Comparison of ENCODE assay signal across 9 mouse cellular contexts in the genomic region with DNA sequence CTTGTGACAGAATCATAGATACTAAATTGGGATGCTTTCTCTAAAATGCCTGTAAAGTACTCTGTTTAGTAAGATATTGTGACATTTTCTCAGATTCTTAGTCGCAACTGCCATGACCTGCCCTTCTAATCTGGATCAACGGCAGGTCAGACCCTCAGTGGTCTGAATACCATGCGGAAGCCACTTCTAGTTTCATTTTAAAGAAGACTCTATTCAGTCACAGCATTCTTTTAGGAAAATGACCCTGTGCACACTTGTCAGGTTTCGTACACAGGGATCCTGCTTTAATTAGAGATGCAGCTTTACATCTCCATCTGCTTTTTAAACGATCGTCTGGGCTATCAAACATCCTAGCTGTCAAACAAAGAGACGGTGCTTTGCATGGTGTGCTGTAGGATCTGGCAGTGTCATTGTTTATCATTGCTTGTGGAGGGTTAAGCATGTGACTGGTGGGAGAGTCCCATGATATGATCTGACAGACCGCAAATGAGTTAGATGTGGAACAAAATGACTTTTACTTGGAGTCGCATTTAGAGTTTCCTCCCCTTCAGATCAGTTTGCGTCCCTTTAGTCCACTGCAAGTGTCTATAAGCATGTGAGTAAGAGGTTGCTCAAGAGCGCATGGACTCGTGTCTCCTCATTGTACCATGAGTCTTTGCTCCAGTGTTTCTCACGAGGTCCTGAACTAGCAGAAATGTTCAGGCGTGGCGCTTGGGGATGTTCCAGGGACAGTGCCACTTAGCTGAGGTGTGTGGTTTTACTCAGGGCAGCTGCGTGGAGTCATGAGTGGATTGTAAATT. TPM values are rescaled to one million over a fixed set of nuclear protein-coding genes. Genes with fewer than 3 reads are reported as not detected.
A peak's percentile ranks its signal among the peaks of the same experiment; 100 is the strongest.
DNase-seq lines count a peak whose midpoint lies in the region; ATAC-seq and TF ChIP-seq lines count a peak whose summit lies in the region.
"Had no signal": no experiment of that assay in that cellular context is flagged by ENCODE, and none has a peak within 500 bp of the region (broad histone marks: within the 10 kb centered on the region; RNA-seq: fewer than 3 reads in every experiment).

No protein-coding gene starts in this region.

- no peak overlapping the region for H3K4me3 ChIP-seq in hindbrain, postnatal 0 days (ENCODE audit: low read length)

- H3K27me3 ChIP-seq in hindbrain, postnatal 0 days (ENCODE audit: insufficient read depth, low read length): no peaks in the 10 kb centered on the region

- peaks cover 22% of the 10 kb centered on the region for H3K4me1 ChIP-seq in hindbrain, postnatal 0 days (ENCODE audit: insufficient read depth, low read length)

- DNase-seq in spleen, adult 12 weeks (ENCODE audit: low spot score): peak; percentile 21
- no peak for DNase-seq in spleen, postnatal 10 days (ENCODE audit: low spot score in 2 of 2)
- DNase-seq in cerebellum, adult 8-10 months: peak; percentile 46
- no peak for DNase-seq in hindbrain, postnatal 0 days (ENCODE audit: low spot score)
- DNase-seq in monocyte, adult 2 months (ENCODE audit: low read depth in 1 of 2, low spot score in 2 of 2): peak; percentile 34 to 49
- no peak for DNase-seq in gastrocnemius, postnatal 25 days
- DNase-seq in layer of hippocampus, adult 18-20 months (ENCODE audit: low spot score in 2 of 2): no peak
- DNase-seq in adrenal gland, postnatal 36 days: no peak
- DNase-seq: kidney, postnatal 36 days had no signal

- no peak overlapping the region for H3K9ac ChIP-seq in hindbrain, postnatal 0 days (replicated peaks; ENCODE audit: low read length)

- H3K27ac ChIP-seq in hindbrain, postnatal 0 days: no peak overlapping the region

- H3K36me3 ChIP-seq in hindbrain, postnatal 0 days (ENCODE audit: insufficient read depth, low read length): peaks cover 15% of the 10 kb centered on the region

- WGBS in hindbrain, postnatal 0 days: 72% methylated on average over 16 of the region's 16 CpGs

- TF ChIP-seq CTCF in hindbrain, postnatal 0 days (IDR thresholded peaks at IDR 0.05; ENCODE audit: low read depth): no peak

- ATAC-seq in hindbrain, postnatal 0 days: no peak

- no peaks in the 10 kb centered on the region for H3K9me3 ChIP-seq in hindbrain, postnatal 0 days (ENCODE audit: low read length)

- peak overlapping the region; percentile 29; the same call in 1 of the 2 replicates for H3K4me2 ChIP-seq in hindbrain, postnatal 0 days (ENCODE audit: low read depth, low read length)

RNA-seq across cellular contexts. Expression of a gene that starts 3.5 kb away (rescaled TPM):
- 51.1 and 55.6 TPM in 2 replicates for total RNA-seq in hindbrain, postnatal 0 days (2014; rRNA removed)
- polyA plus RNA-seq in hindbrain, postnatal 0 days (2015; fragmentation: Nextera tagmentation; extraction: Ambion mirVana): 27.6 and 29.6 TPM in 2 replicates
- 10 to 100 TPM; 22.7 to 32.3 TPM for total RNA-seq in gastrocnemius, postnatal 25 days (2021)
- total RNA-seq in layer of hippocampus, adult 18-20 months (2021): 10 to 100 TPM; 72.9 to 75.1 TPM
- total RNA-seq in adrenal gland, postnatal 36 days (2021): 10 to 100 TPM; 24.4 to 24.7 TPM

RNA-seq across cellular contexts. Expression of a gene that starts 39.9 kb away (rescaled TPM):
- total RNA-seq in hindbrain, postnatal 0 days (2014; rRNA removed): 38.6 and 39.4 TPM in 2 replicates
- polyA plus RNA-seq in hindbrain, postnatal 0 days (2015; fragmentation: Nextera tagmentation; extraction: Ambion mirVana): 21.8 and 25.2 TPM in 2 replicates
- total RNA-seq in gastrocnemius, postnatal 25 days (2021): not detected
- total RNA-seq in layer of hippocampus, adult 18-20 months (2021): 1 to 10 TPM; 7.9 TPM
- under 1 TPM; 0.49 to 0.60 TPM for total RNA-seq in adrenal gland, postnatal 36 days (2021)

Comparison
In these comparisons a context has a peak if more than half of its experiments do, and no peak if none do; other contexts are left out.
1. DNase-seq: peak in spleen, adult 12 weeks (single experiment), cerebellum, adult 8-10 months (single experiment) and monocyte, adult 2 months (2 of 2); none in spleen, postnatal 10 days (0 of 2), hindbrain, postnatal 0 days (single experiment), gastrocnemius, postnatal 25 days (single experiment), layer of hippocampus, adult 18-20 months (0 of 2) and adrenal gland, postnatal 36 days (0 of 2).
2. RNA of a gene that starts 39.9 kb away (total RNA-seq): 38.6 to 39.4 TPM in hindbrain, postnatal 0 days and 7.9 TPM in layer of hippocampus, adult 18-20 months; 0.49 to 0.60 TPM in adrenal gland, postnatal 36 days and not detected in gastrocnemius, postnatal 25 days; every median in the first group is over 4 times any median in the second.